Mouse (Mus musculus) embryonic facial prominence, embryonic 12.5 days (tissue): Measurements from ENCODE around the gene Ethe1. TPM values are rescaled to one million over a fixed set of nuclear protein-coding genes. Genes with fewer than 3 reads are reported as not detected.

ENCODE experiments used
- ATAC-seq: fragments of 200-750 bp; cut with Nextera tagmentation; 2 replicates; pipeline ENCODE4 v1.8.0; 2017; ENCODE audit not compliant: insufficient number of reproducible peaks, insufficient read depth, low FRiP score, low TSS enrichment
- H3K27ac ChIP-seq: fragments of 300-500 bp; sonication (generic); 2 replicates; pipeline ENCODE4 v1.5.1; 2016; ENCODE audit warnings: mild to moderate bottlenecking
- H3K27me3 ChIP-seq: fragments of 300-500 bp; sonication (generic); 2 replicates; pipeline ENCODE4 v1.6.1; 2016; ENCODE audit warnings: mild to moderate bottlenecking, moderate library complexity
- H3K36me3 ChIP-seq: fragments of 300-500 bp; sonication (generic); 2 replicates; pipeline ENCODE4 v1.6.1; 2016; ENCODE audit warnings: mild to moderate bottlenecking
- H3K4me1 ChIP-seq: fragments of 300-500 bp; sonication (generic); 2 replicates; pipeline ENCODE4 v1.6.1; 2016
- H3K4me2 ChIP-seq: fragments of 300-500 bp; sonication (generic); replicated peaks from 2 replicates; pipeline ENCODE4 v1.6.1; 2016; ENCODE audit warnings: mild to moderate bottlenecking, moderate library complexity
- H3K4me3 ChIP-seq: fragments of 300-500 bp; sonication (generic); 2 replicates; pipeline ENCODE4 v1.5.1; 2016; ENCODE audit warnings: mild to moderate bottlenecking
- H3K9ac ChIP-seq: fragments of 300-500 bp; sonication (generic); 2 replicates; pipeline ENCODE4 v1.6.1; 2016; ENCODE audit warnings: mild to moderate bottlenecking, moderate library complexity
- H3K9me3 ChIP-seq: fragments of 300-500 bp; sonication (generic); 2 replicates; pipeline ENCODE4 v1.6.1; 2016; ENCODE audit warnings: mild to moderate bottlenecking, moderate library complexity
- WGBS: fragments of 180-500 bp; shearing (Covaris S2); methylation state at CpG from one replicate; pipeline ENCODE4 v1.1.7; 2016; 5-methylcytosine and 5-hydroxymethylcytosine counted together
- polyA plus RNA-seq: library from polyadenylated mRNA; unstranded; fragments of >200 nt; fragmentation: Nextera tagmentation; extraction: Ambion mirVana; gene quantifications from 2 replicates; pipeline ENCODE4 v1.2.1, GENCODE M21; 2016

Ethe1 gene
- polyA plus RNA-seq, 1 experiment from 2014 or later: 23.7 TPM

DNA sequence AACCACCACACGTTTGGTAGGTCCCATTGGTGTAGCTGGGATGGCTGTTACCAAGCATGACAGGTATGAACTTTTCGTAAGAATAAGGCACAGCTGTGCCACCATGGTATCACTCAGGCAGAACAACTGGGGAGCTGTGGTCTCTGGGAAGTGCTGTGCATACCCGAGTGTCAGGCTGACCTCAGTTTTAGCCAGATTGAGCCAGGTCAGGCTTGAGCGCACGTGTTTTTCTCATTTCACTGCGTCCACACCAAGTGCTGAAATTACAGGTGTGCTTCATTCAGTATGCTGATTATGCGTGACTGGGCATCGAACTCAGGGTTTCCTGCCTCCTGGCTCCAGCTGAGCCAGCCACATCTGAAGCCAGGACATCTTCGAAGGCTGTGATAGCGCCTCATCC lies 31.6 kb upstream of the Ethe1 start:
- Histone ChIP-seq H3K9me3 (no peaks in the 10 kb centered on the region), H3K4me3 (no peak overlapping the region), H3K4me2 (no peak overlapping the region), H3K4me1 (no peaks in the 10 kb centered on the region), H3K27ac (no peak overlapping the region), H3K9ac (no peak overlapping the region), H3K36me3 (peaks cover 71% of the 10 kb centered on the region), H3K27me3 (no peaks in the 10 kb centered on the region)
- 89% methylated on average over 10 of the region's 10 CpGs for WGBS
- no peak for ATAC-seq

DNA sequence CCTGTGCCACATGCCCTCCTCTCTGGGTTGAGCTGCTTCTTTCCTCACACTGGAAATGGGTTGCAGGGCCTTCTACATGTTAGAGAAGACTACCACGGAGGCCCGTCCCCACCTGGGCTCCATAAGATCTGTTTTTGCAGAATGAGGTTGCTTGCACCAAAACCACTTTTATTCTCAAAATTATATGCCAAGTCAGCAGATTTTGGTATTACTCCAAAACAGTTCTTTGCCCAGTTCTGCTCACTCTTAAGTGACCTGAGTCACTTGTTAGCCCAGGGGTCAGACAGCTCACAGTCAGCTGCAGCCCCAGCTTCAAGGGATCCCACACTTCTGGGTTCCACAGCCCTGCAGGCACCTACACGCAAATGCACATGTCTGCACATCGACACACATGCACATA lies 25.9 kb upstream of the Ethe1 start:
- H3K9ac ChIP-seq: no peak overlapping the region
- ATAC-seq: no peak
- H3K27me3 ChIP-seq: no peaks in the 10 kb centered on the region
- WGBS: 90% methylated on average over 4 of the region's 4 CpGs
- H3K36me3 ChIP-seq: peaks cover 58% of the 10 kb centered on the region
- no peak overlapping the region for H3K4me2 ChIP-seq
- H3K9me3 ChIP-seq: no peaks in the 10 kb centered on the region
- H3K4me1 ChIP-seq: no peaks in the 10 kb centered on the region
- no peak overlapping the region for H3K4me3 ChIP-seq
- H3K27ac ChIP-seq: no peak overlapping the region

GRCm38 (mm10) chr7:24563191-24563836 lies 24.0 kb upstream of the Ethe1 start:
- ATAC-seq: no peak
- 84% methylated on average over 8 of the region's 8 CpGs for WGBS
- H3K4me1 ChIP-seq: no peaks in the 10 kb centered on the region
- H3K9ac ChIP-seq: no peak overlapping the region
- H3K27ac ChIP-seq: no peak overlapping the region
- no peaks in the 10 kb centered on the region for H3K9me3 ChIP-seq
- H3K27me3 ChIP-seq: no peaks in the 10 kb centered on the region
- no peak overlapping the region for H3K4me3 ChIP-seq
- H3K36me3 ChIP-seq: peaks cover 72% of the 10 kb centered on the region
- no peak overlapping the region for H3K4me2 ChIP-seq

- ATAC-seq: no peak
- Histone ChIP-seq H3K9ac (no peak overlapping the region), H3K9me3 (no peaks in the 10 kb centered on the region), H3K4me1 (no peaks in the 10 kb centered on the region), H3K4me2 (no peak overlapping the region), H3K27ac (no peak overlapping the region), H3K36me3 (peaks cover 73% of the 10 kb centered on the region), H3K27me3 (no peaks in the 10 kb centered on the region), H3K4me3 (no peak overlapping the region)
- 82% methylated on average over 4 of the region's 4 CpGs for WGBS
Measured at GRCm38 (mm10) chr7:24563837-24564206, 23.5 kb upstream of the Ethe1 start.

DNA sequence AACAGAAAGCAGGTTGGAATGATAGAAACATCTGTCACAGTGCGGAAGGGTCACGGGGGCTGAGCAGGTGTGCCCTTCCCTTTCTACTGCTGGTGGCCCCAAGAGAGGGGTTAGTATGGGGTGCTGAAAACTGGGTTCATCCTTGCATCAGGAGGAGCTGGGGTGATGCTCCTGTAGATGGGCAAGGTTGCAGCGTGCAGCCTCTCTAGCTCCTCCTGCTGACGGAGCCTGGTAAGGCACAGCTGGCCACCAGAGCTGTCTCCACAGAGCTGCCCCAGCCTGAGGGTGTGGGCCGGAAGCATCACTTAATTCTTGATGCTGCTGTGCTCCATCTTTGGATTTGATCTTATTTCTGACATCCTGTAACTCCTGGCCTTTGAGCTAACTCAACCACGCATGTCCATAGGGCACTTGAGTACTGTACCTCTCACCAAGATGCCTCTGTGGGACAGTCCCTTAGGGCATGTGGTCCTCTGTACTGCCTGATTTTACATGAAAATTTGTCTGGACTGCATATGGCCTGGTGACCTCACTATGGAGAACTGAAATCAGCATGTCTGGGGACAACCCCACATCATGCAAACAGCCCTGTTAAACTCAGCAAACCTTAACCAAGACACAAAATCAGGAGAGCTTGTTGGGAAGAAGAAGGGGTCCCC lies 22.6 kb upstream of the Ethe1 start:
- no peak for ATAC-seq
- H3K4me3 ChIP-seq: no peak overlapping the region
- 65% methylated on average over 6 of the region's 6 CpGs for WGBS
- peaks cover 67% of the 10 kb centered on the region for H3K36me3 ChIP-seq
- H3K9me3 ChIP-seq: no peaks in the 10 kb centered on the region
- H3K4me2 ChIP-seq: no peak overlapping the region
- no peak overlapping the region for H3K27ac ChIP-seq
- no peaks in the 10 kb centered on the region for H3K27me3 ChIP-seq
- no peaks in the 10 kb centered on the region for H3K4me1 ChIP-seq
- H3K9ac ChIP-seq: no peak overlapping the region

DNA sequence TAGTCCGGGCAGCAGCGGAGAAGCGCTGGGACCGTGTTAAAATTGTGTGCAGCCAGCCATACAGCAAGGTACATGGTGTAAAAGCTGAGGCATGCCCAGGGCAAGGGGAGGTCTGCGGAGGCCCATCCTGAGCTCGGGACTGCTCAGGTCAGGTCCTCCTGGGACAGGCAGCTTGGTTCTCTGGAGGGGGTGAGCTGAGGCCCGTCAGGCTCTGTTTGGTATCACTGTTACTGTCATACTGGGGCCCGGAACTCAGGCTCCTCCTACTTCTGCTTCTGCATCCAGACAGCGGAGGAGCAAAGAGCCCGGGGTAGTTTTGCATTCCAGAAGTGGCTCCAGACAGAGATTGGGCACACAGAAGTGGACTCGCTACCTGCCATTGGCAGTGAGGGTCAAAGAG lies 21.7 kb upstream of the Ethe1 start:
- no peak for ATAC-seq
- Histone ChIP-seq H3K9me3 (no peaks in the 10 kb centered on the region), H3K4me2 (no peak overlapping the region), H3K27me3 (no peaks in the 10 kb centered on the region), H3K4me3 (no peak overlapping the region), H3K4me1 (no peaks in the 10 kb centered on the region), H3K36me3 (peaks cover 67% of the 10 kb centered on the region), H3K9ac (no peak overlapping the region), H3K27ac (no peak overlapping the region)
- 92% methylated on average over 11 of the region's 11 CpGs for WGBS

DNA sequence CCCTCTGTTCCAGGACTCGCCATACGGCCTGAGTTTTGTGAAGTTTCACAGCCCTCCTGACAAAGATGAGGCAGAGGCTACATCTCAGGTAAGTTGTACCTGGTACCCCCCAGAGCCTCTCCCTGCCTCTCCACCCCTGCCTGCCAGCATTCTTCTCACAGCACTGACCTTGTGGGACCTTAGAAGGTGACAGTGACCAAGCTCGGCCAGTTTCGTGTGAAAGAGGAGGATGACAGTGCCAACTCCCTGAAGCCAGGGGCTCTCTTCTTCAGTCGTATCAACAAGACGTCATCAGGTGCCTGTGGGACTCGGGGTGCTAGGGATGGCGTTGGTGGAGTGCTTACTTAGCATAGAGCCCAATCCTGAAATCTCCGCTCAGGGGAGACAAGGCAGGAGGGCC lies 21.1 kb upstream of the Ethe1 start:
- peaks cover 68% of the 10 kb centered on the region for H3K36me3 ChIP-seq
- 91% methylated on average over 9 of the region's 9 CpGs for WGBS

GRCm38 (mm10) chr7:24568512-24568911 lies 18.8 kb upstream of the Ethe1 start:
- Histone ChIP-seq H3K9ac (no peak overlapping the region), H3K9me3 (no peaks in the 10 kb centered on the region), H3K27ac (no peak overlapping the region), H3K36me3 (peaks cover 75% of the 10 kb centered on the region), H3K4me1 (no peaks in the 10 kb centered on the region), H3K4me3 (no peak overlapping the region), H3K27me3 (no peaks in the 10 kb centered on the region), H3K4me2 (no peak overlapping the region)
- ATAC-seq: no peak
- 90% methylated on average over 4 of the region's 4 CpGs for WGBS

More for the DNA sequence above, 21.1 kb upstream of the Ethe1 start:
- no peaks in the 10 kb centered on the region for H3K4me1 ChIP-seq
- no peak overlapping the region for H3K4me3 ChIP-seq
- H3K4me2 ChIP-seq: no peak overlapping the region
- H3K9me3 ChIP-seq: no peaks in the 10 kb centered on the region
- H3K9ac ChIP-seq: no peak overlapping the region
- H3K27ac ChIP-seq: no peak overlapping the region
- ATAC-seq: no peak
- H3K27me3 ChIP-seq: no peaks in the 10 kb centered on the region

- Histone ChIP-seq H3K9me3 (no peaks in the 10 kb centered on the region), H3K9ac (no peak overlapping the region), H3K4me3 (no peak overlapping the region), H3K27ac (no peak overlapping the region), H3K4me1 (no peaks in the 10 kb centered on the region), H3K4me2 (no peak overlapping the region), H3K27me3 (no peaks in the 10 kb centered on the region), H3K36me3 (peaks cover 70% of the 10 kb centered on the region)
- 81% methylated on average over 4 of the region's 4 CpGs for WGBS
- no peak for ATAC-seq
Measured at GRCm38 (mm10) chr7:24571071-24571470, 16.3 kb upstream of the Ethe1 start.

DNA sequence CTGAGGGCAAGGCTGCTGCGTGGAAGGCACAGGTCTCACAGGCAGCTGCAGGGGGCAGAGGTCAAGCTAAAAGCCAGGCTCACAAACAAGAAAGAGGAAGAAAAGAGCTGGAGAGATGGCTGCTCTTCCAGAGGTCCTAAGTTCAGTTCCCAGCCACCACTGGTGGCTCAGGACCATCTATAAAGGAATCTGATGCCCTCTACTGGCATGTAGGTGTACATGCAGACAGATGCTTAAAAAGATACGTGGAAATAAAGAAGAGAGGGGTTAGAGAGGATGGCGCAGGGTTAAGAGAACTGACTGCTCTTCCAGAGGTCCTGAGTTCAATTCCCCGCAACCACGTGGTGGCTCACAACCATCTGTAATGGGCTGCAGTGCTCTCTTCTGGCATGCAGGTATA lies 14.9 kb upstream of the Ethe1 start:
- peaks cover 56% of the 10 kb centered on the region for H3K36me3 ChIP-seq
- H3K9ac ChIP-seq: no peak overlapping the region
- ATAC-seq: no peak
- no peak overlapping the region for H3K27ac ChIP-seq
- H3K4me3 ChIP-seq: no peak overlapping the region
- no peaks in the 10 kb centered on the region for H3K27me3 ChIP-seq
- H3K9me3 ChIP-seq: no peaks in the 10 kb centered on the region
- no peaks in the 10 kb centered on the region for H3K4me1 ChIP-seq
- 55% methylated on average over 5 of the region's 5 CpGs for WGBS
- H3K4me2 ChIP-seq: no peak overlapping the region

DNA sequence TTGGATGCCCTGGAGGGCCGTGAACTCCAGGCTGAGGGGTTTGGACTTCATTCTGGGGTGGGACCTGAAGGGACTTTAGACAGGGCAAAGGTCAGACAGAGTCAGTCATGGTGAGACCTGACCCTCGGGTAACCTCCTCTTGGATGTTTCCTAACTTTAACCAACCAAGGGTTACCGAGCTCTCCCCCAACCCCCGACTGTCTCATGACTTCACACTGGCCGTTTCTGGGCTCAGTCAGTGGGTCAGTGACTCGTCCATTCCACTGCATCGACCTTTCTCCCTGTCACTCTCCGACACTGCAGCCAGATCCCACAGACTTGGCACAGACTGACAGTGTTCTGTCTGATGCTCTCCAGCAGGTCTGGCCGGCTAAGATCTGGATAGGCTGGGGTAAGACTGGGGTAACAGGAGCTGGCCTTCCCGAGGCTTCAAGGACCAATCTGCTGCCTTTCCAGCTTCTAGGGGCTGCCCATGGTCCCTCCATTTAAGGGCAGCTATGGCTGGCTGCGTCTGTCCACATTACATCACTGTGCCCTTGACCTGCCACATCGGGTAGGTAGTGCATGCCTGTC lies 13.0 kb upstream of the Ethe1 start:
- Histone ChIP-seq H3K27me3 (no peaks in the 10 kb centered on the region), H3K36me3 (peaks cover 42% of the 10 kb centered on the region), H3K9me3 (no peaks in the 10 kb centered on the region), H3K4me2 (no peak overlapping the region), H3K9ac (no peak overlapping the region), H3K4me3 (no peak overlapping the region), H3K27ac (no peak overlapping the region), H3K4me1 (no peaks in the 10 kb centered on the region)
- WGBS: 48% methylated on average over 12 of the region's 12 CpGs
- ATAC-seq: no peak

DNA sequence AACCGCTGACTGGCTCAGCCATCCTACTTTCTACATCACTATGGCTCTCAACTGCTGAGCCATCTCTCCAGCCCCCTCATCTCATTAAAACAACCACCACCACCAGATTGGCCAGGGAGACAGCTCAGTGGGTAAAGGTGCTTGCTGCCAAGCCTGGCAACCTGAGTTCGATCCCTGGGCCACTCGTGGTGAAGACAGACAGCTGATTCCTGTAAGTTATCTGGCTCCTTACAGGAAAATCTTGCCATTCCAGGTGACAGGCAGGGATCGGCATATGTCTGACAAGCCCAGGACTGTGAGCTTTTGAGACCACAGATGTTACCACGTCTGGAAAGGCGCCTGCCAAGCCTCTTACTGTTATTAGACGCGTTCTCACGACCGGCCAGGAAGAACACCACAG lies 9.5 kb upstream of the Ethe1 start:
- H3K4me3 ChIP-seq: no peak overlapping the region
- H3K4me2 ChIP-seq: no peak overlapping the region
- 90% methylated on average over 10 of the region's 10 CpGs for WGBS
- no peak for ATAC-seq
- peaks cover 10% of the 10 kb centered on the region for H3K36me3 ChIP-seq
- no peaks in the 10 kb centered on the region for H3K27me3 ChIP-seq
- H3K27ac ChIP-seq: no peak overlapping the region
- no peaks in the 10 kb centered on the region for H3K4me1 ChIP-seq
- H3K9me3 ChIP-seq: no peaks in the 10 kb centered on the region
- H3K9ac ChIP-seq: no peak overlapping the region
